Mouse (Mus musculus) cerebral cortex, adult 2 months (tissue): Measurements from ENCODE around the gene Crabp1.

Source experiments
- WGBS: fragments of 180-500 bp; shearing (Covaris S2); methylation state at CpG from one replicate; pipeline ENCODE4 v1.1.7; 2018; 5-methylcytosine and 5-hydroxymethylcytosine counted together

The Crabp1 gene

GRCm38 (mm10) chr9:54770140-54770780 is 5.7 kb downstream of the Crabp1 start:
- 63% methylated on average over 11 of the region's 11 CpGs for WGBS

- 68% methylated on average over 13 of the region's 13 CpGs for WGBS
These were observed 12.0 kb downstream of the Crabp1 start for GRCm38 (mm10) chr9:54776451-54776982.

- WGBS = 78% methylated on average over 8 of the region's 8 CpGs
These were observed 14.7 kb downstream of the Crabp1 start for GRCm38 (mm10) chr9:54779280-54779679.

- 73% methylated on average over 15 of the region's 15 CpGs for WGBS
These were observed 18.0 kb downstream of the Crabp1 start for GRCm38 (mm10) chr9:54782504-54782903.

- 94% methylated on average over 3 of the region's 3 CpGs for WGBS
These were observed 19.5 kb downstream of the Crabp1 start for GRCm38 (mm10) chr9:54784003-54784402.

- WGBS = 72% methylated on average over 3 of the region's 3 CpGs
These were observed 20.7 kb downstream of the Crabp1 start for GRCm38 (mm10) chr9:54785215-54785614.

- WGBS = 93% methylated on average over 1 of the region's 1 CpGs
These were observed 21.5 kb downstream of the Crabp1 start for GRCm38 (mm10) chr9:54786083-54786482.

GRCm38 (mm10) chr9:54787760-54788159 is 23.2 kb downstream of the Crabp1 start:
- 46% methylated on average over 8 of the region's 8 CpGs for WGBS

- 39% methylated on average over 5 of the region's 5 CpGs for WGBS
These were observed 25.7 kb downstream of the Crabp1 start for GRCm38 (mm10) chr9:54790271-54790670.

GRCm38 (mm10) chr9:54801460-54801961 is 37.0 kb downstream of the Crabp1 start:
- WGBS = 55% methylated on average over 10 of the region's 10 CpGs

GRCm38 (mm10) chr9:54802749-54803679 is 38.5 kb downstream of the Crabp1 start:
- WGBS = 83% methylated on average over 6 of the region's 6 CpGs

- 81% methylated on average over 5 of the region's 5 CpGs for WGBS
These were observed 39.8 kb downstream of the Crabp1 start for GRCm38 (mm10) chr9:54804351-54804750.

GRCm38 (mm10) chr9:54807761-54808160 is 43.2 kb downstream of the Crabp1 start:
- 73% methylated on average over 4 of the region's 4 CpGs for WGBS

- 51% methylated on average over 4 of the region's 4 CpGs for WGBS
These were observed 45.4 kb downstream of the Crabp1 start for GRCm38 (mm10) chr9:54809953-54810352.

- WGBS = 71% methylated on average over 10 of the region's 10 CpGs
These were observed 52.1 kb downstream of the Crabp1 start for GRCm38 (mm10) chr9:54816508-54817201.

- 61% methylated on average over 5 of the region's 5 CpGs for WGBS
These were observed 57.0 kb downstream of the Crabp1 start for GRCm38 (mm10) chr9:54821442-54822100.
